Mouse (Mus musculus): ENCODE measurements around the gene Runx3. TPM values are rescaled to one million over a fixed set of nuclear protein-coding genes. Genes with fewer than 3 reads are reported as not detected.
"Not testable (repeated sequence)": the region's sequence is repeated elsewhere in the genome, so short reads cannot be mapped to it uniquely, and the experiment has no call there.

The Runx3 gene
- polyA plus RNA-seq, 1 experiment from 2014 or later, result 0.16 TPM

DNA sequence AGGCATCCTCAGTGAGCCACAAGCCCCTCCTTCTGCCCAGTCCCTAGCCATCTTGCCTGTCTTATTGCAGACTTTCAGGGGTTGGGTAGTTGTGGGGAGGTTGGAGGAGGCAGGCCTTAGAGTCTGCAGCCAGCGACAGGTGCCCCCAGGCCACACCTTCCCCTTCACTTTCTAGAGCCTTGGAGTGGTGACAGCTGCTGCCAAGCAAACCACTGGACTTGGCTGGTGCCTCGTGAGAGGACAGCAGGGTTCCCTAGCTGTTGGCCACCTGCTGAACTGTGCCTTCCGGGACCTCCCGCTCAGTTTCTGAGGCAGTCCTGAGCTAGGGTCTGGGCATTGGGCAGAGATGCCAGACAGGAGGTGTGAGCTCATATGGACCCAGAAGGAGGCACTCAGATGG, 49.0 kb downstream of the Runx3 start:
- no peak overlapping the region for H3K4me3 ChIP-seq (ENCODE audit: low read depth, low read length)
- no peaks in the 10 kb centered on the region for H3K36me3 ChIP-seq (ENCODE audit: insufficient read depth)
- no peak for TF ChIP-seq CTCF (IDR thresholded peaks at IDR 0.05; ENCODE audit: low read depth)
- peaks cover 5% of the 10 kb centered on the region for H3K4me1 ChIP-seq (ENCODE audit: insufficient read depth)
- no peak for ATAC-seq (ENCODE audit: insufficient read depth)
- H3K27ac ChIP-seq (ENCODE audit: low read depth), result no peak overlapping the region
- WGBS, result 54% methylated on average over 4 of the region's 4 CpGs
- H3K9ac ChIP-seq, result no peak overlapping the region
- H3K27me3 ChIP-seq (ENCODE audit: insufficient read depth, low read length), result peaks cover 38% of the 10 kb centered on the region
- no peak for DNase-seq
- no peaks in the 10 kb centered on the region for H3K9me3 ChIP-seq (ENCODE audit: low read depth, low read length)
- H3K4me2 ChIP-seq, result no peak overlapping the region

DNA sequence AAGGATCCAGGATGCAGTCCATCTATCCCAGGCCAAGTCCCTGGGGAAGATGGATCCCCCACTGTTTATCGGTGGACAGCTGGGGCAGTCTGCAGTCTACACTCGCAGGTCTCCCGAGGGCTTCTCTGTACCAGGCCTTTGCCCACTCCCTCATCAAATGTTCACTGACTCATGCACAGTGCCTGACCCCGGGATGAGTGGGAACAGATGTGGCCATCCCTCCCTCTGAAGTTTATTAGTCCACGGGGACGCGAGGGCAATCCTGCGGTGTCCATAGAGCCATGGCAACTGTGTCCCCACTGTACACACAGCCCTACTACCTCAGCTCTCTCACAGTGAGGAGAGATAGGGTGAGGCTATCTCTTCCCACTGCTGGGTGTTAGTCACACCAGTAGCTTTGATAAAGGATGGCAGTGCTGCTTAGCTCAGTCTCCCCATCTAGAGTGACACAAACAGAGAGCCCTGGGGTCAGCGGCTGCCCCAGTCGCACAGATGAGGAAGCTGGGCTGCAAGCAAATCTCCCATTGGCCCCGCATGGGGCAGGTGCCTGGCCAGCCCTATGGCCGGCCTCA, 50.9 kb downstream of the Runx3 start:
- ATAC-seq (ENCODE audit: insufficient read depth) (no peak), DNase-seq (no peak)
- no peak overlapping the region for H3K4me3 ChIP-seq (ENCODE audit: low read depth, low read length)
- no peak for TF ChIP-seq CTCF (IDR thresholded peaks at IDR 0.05; ENCODE audit: low read depth)
- no peaks in the 10 kb centered on the region for H3K36me3 ChIP-seq (ENCODE audit: insufficient read depth)
- H3K27me3 ChIP-seq (ENCODE audit: insufficient read depth, low read length), result peaks cover 38% of the 10 kb centered on the region
- WGBS, result 59% methylated on average over 12 of the region's 12 CpGs
- H3K9ac ChIP-seq, result no peak overlapping the region
- H3K4me1 ChIP-seq (ENCODE audit: insufficient read depth), result peaks cover 6% of the 10 kb centered on the region
- H3K9me3 ChIP-seq (ENCODE audit: low read depth, low read length), result no peaks in the 10 kb centered on the region
- H3K27ac ChIP-seq (ENCODE audit: low read depth), result no peak overlapping the region
- no peak overlapping the region for H3K4me2 ChIP-seq

DNA sequence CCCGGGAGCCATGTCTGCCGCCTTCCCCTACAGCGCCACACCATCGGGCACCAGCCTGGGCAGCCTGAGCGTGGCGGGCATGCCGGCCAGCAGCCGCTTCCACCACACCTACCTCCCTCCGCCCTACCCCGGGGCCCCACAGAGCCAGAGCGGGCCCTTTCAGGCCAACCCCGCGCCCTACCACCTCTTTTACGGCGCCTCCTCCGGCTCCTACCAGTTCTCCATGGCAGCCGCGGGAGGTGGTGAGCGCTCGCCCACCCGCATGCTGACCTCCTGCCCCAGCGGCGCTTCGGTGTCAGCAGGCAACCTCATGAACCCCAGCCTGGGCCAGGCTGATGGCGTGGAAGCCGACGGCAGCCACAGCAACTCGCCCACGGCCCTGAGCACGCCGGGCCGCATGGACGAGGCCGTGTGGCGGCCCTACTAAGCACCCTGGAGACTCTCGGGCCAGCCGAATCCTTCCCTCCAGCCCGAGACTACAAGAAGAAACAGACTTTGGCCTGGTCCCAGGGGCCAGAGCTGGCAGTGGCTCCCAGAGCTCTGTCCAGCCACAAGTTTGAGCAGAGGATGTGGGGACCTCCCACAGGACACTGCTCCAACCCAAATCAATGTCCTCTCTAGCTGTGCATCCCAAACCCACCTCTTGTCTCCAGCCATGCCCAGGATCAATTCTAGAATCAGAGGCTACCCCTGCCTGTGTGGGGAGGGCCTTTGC, 55.1 kb downstream of the Runx3 start:
- TF ChIP-seq CTCF (IDR thresholded peaks at IDR 0.05; ENCODE audit: low read depth), result no peak
- H3K9me3 ChIP-seq (ENCODE audit: low read depth, low read length), result no peaks in the 10 kb centered on the region
- peak overlapping the region; percentile 60 for H3K4me2 ChIP-seq
- DNase-seq (peak; percentile 73), ATAC-seq (ENCODE audit: insufficient read depth) (peak; percentile 48)
- 6% methylated on average over 38 of the region's 38 CpGs for WGBS
- peaks cover 7% of the 10 kb centered on the region for H3K4me1 ChIP-seq (ENCODE audit: insufficient read depth)
- H3K27me3 ChIP-seq (ENCODE audit: insufficient read depth, low read length), result peaks cover 10% of the 10 kb centered on the region; the same call in 1 of the 2 replicates
- no peak overlapping the region for H3K27ac ChIP-seq (ENCODE audit: low read depth)
- H3K9ac ChIP-seq, result peak overlapping the region; percentile 38
- peak overlapping the region; percentile 26 for H3K4me3 ChIP-seq (ENCODE audit: low read depth, low read length)
- H3K36me3 ChIP-seq (ENCODE audit: insufficient read depth), result no peaks in the 10 kb centered on the region

DNA sequence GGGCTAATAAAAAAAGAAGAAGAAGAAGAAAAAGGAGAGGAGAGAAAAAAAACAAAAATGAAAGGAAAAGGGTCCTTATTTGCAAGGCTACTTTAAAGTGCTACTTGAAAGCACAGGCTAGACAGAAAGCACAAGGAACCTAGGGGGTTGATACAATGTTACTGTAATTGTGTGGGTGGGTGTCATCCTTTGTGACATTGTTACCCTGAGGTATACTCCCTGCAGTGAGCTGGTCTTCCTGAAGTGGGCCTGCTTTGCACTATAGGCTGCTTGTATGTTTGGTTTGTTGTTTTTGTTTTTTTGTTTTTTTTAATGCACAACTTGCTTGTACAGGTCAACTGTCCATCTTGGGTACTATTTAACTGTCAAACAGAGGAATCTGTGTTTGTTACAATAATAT, 57.1 kb downstream of the Runx3 start:
- Histone ChIP-seq H3K36me3 (ENCODE audit: insufficient read depth) (no peaks in the 10 kb centered on the region), H3K27me3 (ENCODE audit: insufficient read depth, low read length) (peaks cover 10% of the 10 kb centered on the region; the same call in 1 of the 2 replicates), H3K4me2 (no peak overlapping the region), H3K9me3 (ENCODE audit: low read depth, low read length) (no peaks in the 10 kb centered on the region), H3K9ac (no peak overlapping the region), H3K4me1 (ENCODE audit: insufficient read depth) (peaks cover 7% of the 10 kb centered on the region), H3K27ac (ENCODE audit: low read depth) (no peak overlapping the region), H3K4me3 (ENCODE audit: low read depth, low read length) (no peak overlapping the region)
- no peak for TF ChIP-seq CTCF (IDR thresholded peaks at IDR 0.05; ENCODE audit: low read depth)
- DNase-seq (no peak), ATAC-seq (ENCODE audit: insufficient read depth) (no peak)

DNA sequence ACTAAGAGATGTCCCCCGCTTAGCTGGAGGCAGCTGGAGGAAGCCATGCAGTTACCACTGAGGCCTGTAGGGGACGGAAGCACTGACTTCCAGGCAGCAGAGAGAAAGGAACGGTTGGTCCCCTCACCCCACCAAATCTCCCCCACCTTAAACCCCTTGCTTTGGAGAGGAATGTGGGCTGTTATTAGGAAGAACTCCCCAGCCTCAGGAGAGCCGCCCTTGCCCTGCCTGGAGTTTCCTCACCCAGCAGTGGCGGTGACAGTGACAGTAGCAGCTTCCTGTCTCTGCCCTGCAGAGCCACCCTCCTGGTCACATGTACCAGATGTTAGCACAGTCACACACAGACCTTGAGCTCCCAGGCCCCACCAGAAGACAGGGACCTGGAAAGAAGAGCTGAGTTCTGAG, 58.6 kb downstream of the Runx3 start:
- ATAC-seq (ENCODE audit: insufficient read depth), result no peak
- no peak overlapping the region for H3K9ac ChIP-seq
- no peak overlapping the region for H3K4me3 ChIP-seq (ENCODE audit: low read depth, low read length)
- TF ChIP-seq CTCF (IDR thresholded peaks at IDR 0.05; ENCODE audit: low read depth), result peak; percentile 65
- WGBS, result 26% methylated on average over 5 of the region's 5 CpGs
- no peak overlapping the region for H3K4me2 ChIP-seq
- no peak for DNase-seq
- H3K27ac ChIP-seq (ENCODE audit: low read depth), result no peak overlapping the region
- peaks cover 7% of the 10 kb centered on the region for H3K4me1 ChIP-seq (ENCODE audit: insufficient read depth)
- H3K9me3 ChIP-seq (ENCODE audit: low read depth, low read length), result no peaks in the 10 kb centered on the region
- H3K36me3 ChIP-seq (ENCODE audit: insufficient read depth), result no peaks in the 10 kb centered on the region
- H3K27me3 ChIP-seq (ENCODE audit: insufficient read depth, low read length), result peaks cover 10% of the 10 kb centered on the region; the same call in 1 of the 2 replicates

DNA sequence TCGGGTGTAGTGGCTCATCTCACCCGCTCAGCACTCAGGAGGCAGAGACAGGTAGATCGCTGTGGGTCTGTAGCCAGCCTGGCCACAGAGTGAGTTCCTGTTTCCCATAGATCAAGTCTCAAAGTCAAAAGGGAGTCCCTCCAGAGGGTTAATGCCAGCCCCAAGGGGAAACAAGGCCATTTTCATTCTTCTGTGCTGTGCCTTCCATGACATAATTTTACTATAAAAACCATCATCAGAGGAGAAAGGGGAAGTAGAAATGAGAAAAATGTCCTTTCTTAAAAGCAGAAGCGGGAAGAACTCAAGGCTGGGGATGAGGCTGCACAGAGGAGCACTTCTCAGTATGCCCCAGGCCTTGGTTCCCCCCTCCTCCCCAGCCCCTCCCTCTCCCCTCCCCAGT, 61.4 kb downstream of the Runx3 start:
- Histone ChIP-seq H3K27ac (ENCODE audit: low read depth) (no peak overlapping the region), H3K9me3 (ENCODE audit: low read depth, low read length) (no peaks in the 10 kb centered on the region), H3K4me2 (no peak overlapping the region), H3K4me3 (ENCODE audit: low read depth, low read length) (no peak overlapping the region), H3K4me1 (ENCODE audit: insufficient read depth) (0 out of 2 replicates have a peak, but pooled peaks cover 3% of the 10 kb centered on the region), H3K9ac (no peak overlapping the region), H3K36me3 (ENCODE audit: insufficient read depth) (no peaks in the 10 kb centered on the region), H3K27me3 (ENCODE audit: insufficient read depth, low read length) (no peaks in the 10 kb centered on the region)
- no peak for DNase-seq
- TF ChIP-seq CTCF (IDR thresholded peaks at IDR 0.05; ENCODE audit: low read depth), result no peak
- 87% methylated on average over 4 of the region's 4 CpGs for WGBS
- ATAC-seq (ENCODE audit: insufficient read depth), result no peak

DNA sequence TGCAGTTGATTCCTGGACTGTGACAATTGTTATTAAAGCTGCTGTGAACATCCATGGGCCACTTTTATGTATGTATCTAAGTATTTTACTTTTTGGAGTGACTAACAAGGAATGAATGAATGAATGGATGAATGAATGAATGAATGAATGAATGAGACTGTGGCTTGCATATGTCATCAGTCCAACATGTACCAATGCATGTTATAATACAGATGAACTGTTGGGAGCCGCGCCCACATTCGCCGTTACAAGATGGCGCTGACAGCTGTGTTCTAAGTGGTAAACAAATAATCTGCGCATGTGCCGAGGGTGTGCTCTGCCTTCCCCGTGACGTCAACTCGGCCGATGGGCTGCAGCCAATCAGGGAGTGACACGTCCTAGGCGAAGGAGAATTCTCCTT, 63.8 kb downstream of the Runx3 start:
- 96% methylated on average over 5 of the region's 13 CpGs for WGBS
- ATAC-seq (ENCODE audit: insufficient read depth), result not testable (repeated sequence)

More for the DNA sequence above, 63.8 kb downstream of the Runx3 start:
- DNase-seq; H3K27me3 ChIP-seq (ENCODE audit: insufficient read depth, low read length); H3K36me3 ChIP-seq (ENCODE audit: insufficient read depth); H3K4me1 ChIP-seq (ENCODE audit: insufficient read depth); H3K9me3 ChIP-seq (ENCODE audit: low read depth, low read length); H3K27ac ChIP-seq (ENCODE audit: low read depth); H3K4me2 ChIP-seq; H3K9ac ChIP-seq; H3K4me3 ChIP-seq (ENCODE audit: low read depth, low read length): not testable (repeated sequence)
